Mouse (Mus musculus): ENCODE data around the gene Fscn1.

The Fscn1 gene

DNA sequence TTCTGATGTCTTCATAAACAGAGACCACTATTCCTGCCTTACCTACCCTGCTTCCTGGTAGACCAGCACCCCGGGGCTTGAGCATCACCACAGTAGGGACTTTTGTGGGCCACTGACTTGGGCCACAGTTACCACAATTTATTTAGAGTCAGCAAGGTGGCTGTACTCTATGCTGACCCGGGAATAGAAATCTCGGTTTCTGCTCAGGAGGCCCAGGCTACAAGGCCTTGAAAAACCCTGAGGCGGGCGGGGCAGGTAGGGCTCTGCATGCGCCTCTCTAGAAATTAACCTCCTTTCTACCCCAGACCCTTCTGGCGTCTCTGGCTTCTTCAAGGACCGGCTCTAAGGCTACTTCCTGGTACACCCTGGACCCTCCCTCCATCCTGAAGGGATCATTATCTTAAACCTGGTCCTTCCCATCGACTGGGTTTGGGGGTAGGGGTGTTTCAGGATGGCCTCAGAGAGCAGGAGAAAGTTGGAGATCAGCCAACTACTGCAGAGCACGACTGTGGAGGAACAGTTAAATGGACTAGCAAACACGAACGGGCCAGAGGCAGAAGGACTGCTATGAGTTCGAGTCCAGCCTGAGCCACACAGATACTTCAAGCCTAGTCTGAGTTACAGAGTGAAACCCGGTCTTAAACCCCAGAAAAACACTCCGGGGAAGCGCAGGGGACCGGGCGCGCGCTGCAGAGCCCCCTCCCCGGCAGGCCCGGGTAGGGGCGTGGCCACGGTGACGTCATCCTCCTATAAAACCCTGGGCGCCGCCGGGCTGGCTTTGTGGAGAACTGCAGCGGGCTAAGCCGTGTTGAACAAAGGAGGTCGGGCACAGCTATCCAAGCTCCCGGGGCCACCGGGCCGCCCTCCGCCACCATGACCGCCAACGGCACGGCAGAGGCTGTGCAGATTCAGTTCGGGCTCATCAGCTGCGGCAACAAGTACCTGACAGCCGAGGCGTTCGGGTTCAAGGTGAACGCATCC lies at the start of gene Fscn1:
Fscn1 (plus strand) TSS at position 768 of the 981 bp plus-strand sequence.
- peak; percentile 94 for DNase-seq (ENCODE audit: low read depth, low spot score)

DNA sequence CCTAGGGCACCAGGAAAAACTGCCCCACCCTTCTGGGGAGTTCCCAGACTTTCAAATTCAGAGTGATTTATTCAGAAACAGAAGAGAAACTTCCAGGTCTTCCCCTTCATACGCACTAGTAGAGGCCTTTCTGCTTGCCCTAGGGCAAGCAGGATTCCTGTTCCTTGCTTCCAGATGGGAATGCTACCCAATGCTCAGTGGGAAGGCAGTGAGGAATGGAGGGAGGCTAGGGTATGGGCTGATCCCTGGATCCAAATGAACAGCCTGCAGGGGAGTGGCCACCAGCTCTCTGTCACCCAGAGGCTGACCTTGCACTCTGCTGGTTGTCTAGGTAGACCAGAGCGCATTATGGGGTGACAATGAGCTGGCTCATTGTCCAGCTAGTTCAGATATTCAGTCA lies 48.5 kb upstream of the Fscn1 start:
- DNase-seq (ENCODE audit: low read depth, low spot score) = no peak

DNA sequence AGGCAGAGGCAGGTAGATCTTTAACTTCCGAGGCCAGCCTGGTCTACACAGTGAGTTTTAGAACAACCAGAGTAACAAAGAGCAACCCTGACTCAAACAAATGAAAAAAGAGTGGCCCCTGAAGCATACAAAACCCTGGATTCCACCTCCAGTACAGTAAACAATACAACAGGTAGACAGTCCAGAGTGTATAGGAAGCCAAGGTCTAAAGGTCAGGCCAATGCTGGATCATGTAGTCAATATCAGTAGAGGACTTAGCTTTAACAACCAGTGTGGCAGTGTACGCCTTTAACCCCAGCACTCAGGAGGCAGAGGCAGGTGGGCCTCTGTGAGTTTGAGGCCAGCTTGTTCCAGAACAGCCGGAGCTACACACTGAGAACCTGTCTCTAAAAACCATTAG lies 47.8 kb upstream of the Fscn1 start:
- DNase-seq (ENCODE audit: low read depth, low spot score) = no peak

DNA sequence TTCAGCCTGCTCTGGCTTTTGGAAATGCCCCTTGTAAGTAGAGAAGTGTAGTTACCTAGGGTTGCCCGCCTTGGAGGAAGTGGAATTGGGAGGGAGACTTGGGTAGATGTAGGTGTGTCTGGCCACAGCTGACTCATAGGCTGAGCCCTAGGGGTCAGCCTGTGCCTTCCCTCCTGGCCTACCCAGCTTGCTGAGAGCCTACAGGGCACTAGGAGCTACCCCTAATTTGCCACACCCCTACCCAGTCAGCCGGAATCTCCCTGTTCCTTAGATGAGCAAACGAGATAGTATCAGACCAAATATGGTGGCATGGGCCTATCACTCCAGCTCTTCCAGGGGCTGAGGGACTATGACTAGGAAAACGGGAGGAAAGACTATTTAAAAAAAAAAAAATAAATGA lies 47.4 kb upstream of the Fscn1 start:
- no peak for DNase-seq (ENCODE audit: low read depth, low spot score)

DNA sequence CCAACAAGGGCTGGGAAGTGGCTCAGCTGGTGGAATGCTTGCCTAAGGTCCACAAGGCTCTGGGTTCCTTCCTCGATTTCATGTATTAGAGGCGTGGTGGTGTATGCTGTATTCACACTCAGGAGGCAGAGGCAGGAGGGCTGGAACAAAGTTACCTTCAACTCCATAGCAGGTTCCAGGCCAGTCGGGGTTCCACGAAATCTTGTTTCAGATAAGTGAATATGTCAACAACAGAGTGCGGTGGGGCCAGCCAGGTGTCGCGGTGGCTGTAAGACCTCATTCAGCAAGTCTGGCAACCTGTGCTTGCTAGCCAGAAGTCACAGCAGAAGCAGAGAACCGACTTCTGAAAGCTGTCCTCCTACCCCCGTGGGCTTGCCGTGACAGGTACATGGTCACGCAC lies 44.9 kb upstream of the Fscn1 start:
- DNase-seq (ENCODE audit: low read depth, low spot score) = no peak

DNA sequence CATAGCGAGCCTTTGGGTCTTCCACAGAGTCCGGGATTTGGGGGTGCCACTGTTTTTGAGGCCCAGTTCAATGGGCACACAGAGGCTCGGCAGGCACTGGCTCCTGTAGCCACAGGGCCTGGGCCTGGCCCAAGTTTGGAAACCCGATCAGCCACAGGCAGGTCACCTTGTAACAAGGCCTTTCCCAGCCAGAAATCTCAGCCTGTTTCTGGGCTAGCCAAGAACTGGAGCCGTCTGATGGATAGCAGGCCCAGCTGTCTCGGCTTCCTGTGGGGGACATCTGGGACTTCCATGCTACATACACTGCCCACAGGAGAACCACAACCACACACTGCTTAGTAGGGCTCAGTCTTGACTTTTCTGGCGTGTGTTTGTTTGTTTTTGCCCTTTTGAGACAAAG lies 43.5 kb upstream of the Fscn1 start:
- no peak for DNase-seq (ENCODE audit: low read depth, low spot score)

DNA sequence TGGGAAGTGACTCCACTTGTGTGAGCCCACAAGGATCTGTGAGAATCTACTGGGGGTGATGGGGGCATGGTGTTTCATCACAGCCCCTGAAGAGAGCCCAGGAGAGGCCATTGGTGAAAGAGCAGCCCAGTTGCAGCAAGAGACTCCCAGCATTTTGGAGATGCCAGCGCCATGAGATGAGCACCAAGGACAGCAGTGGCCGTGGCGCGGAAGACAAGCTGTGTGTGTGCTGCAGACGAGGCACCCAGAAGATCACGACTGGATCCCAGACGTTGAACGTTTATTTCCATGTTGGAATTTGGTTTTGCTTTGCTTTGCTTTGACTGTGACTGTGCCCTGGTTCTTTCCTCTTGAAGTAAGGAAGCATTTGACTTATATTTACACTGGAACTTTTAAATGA lies 42.7 kb upstream of the Fscn1 start:
- no peak for DNase-seq (ENCODE audit: low read depth, low spot score)

DNA sequence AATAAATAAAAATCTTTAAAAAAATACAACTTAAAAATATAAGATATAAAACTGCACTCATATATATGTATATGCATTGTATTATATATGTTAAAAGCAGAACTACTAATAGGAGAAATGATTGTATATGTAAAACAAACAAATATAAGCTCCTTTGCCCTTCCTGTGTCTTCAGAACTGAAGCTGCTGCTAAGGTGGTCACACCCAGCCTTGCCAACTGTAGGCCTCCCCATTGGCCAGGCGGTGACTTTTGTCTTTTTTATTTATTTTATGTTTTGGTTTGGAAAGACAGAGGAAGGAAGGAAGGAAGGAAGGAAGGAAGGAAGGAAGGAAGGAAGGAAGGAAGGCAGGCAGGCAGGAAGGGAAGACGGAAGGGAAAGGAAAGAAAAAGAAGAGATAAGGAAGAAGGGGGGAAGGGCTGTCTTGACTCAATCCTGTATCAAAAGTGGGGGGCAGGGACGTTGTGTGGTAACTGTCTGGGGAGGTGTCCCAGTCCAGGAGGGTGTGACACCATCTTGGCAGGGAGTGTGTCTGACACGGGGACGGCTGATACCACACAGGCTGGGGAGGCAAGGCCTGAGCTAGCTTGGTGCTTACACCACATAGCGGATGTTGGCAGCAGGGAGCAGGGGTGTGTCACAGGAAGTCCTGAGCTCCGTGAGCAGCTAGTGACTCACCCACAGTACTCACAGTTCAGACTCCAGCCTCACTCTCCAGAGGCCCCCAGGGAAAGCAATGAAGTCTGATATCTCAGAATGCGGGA lies 39.7 kb upstream of the Fscn1 start:
- no peak for DNase-seq (ENCODE audit: low read depth, low spot score)

DNA sequence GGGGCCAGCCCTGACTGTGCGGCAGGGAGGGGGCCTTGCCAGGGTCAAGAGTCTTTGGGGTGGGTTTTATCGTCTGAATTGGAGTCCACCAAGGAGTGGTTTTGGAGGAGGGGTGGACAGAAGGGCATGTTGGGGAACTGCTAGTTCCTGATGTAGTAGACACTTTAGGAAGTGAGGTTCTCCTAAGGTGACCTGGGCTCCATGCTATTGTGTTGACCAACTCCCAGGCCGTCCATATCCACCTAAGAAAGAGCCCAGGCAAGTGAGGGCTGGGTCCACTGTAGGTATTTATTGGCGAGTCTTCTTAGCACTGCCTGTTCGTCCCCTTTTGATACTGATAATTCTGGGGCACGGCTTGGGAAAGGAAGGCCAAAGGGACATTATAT lies 39.1 kb upstream of the Fscn1 start:
- no peak for DNase-seq (ENCODE audit: low read depth, low spot score)

DNA sequence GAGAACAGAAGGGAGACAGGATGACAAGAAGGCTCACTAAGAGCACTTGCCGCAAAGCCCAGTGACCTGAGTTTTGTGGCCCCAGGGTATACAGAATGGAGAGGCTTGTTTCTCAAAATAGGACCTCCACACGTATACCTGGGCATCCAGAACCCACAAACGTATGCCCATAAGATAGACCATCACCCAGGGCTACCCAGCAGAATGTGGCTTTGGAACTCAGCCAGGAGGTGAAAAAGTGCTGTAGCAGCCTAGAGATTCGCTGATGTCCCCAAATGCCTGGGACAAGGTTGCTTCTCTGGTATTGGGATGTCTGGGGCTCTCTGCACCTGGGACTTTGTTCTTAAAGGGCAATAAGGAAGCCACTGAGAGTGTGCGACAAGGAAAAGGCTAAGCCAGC lies 37.9 kb upstream of the Fscn1 start:
- DNase-seq (ENCODE audit: low read depth, low spot score) = no peak

DNA sequence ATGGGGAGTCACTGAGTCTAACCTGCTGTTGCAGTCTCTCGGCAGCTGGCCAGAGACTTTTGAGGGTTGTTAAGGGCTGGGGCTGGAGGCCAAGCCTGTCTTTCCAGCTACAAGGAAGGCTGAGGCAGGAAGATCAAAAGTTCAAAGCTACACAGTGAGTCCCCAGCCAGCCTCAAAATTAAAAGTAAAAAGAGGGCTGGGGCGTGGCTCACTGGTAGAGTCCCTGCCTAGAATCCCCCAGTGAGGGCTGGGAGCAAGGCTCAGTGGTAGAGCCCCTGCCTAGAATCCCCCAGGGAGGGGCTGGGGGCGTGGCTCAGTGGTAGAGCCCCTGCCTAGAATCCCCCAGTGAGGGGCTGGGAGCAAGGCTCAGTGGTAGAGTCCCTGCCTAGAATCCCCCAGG lies 36.4 kb upstream of the Fscn1 start:
- DNase-seq (ENCODE audit: low read depth, low spot score) = no peak

DNA sequence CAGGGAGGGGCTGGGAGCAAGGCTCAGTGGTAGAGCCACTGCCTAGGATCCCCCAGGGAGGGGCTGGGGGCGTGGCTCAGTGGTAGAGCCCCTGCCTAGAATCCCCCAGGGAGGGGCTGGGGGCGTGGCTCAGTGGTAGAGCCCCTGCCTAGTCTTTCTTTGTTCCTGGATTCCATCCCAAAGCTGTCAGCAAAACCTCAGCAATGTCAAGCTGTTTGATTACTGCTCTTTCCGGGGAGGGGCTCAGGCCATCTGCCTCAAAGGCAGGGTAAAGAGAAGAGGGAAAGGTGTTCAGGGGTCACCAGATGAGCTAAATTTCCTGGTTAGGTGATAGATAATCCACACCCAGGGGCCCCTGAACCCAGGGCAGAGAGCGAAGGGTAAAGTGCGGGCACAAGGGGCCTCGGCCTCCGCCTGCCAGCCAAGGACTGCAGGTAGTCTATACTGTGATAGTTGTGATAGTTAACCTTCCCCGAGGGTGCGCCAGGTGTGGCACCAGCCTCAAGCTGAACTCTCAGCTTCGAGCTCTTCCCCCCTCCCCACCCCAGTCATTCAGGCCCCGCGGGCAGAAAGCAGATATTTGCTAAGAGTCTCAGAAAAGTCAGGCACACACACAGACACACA lies 35.7 kb upstream of the Fscn1 start:
- no peak for DNase-seq (ENCODE audit: low read depth, low spot score)

DNA sequence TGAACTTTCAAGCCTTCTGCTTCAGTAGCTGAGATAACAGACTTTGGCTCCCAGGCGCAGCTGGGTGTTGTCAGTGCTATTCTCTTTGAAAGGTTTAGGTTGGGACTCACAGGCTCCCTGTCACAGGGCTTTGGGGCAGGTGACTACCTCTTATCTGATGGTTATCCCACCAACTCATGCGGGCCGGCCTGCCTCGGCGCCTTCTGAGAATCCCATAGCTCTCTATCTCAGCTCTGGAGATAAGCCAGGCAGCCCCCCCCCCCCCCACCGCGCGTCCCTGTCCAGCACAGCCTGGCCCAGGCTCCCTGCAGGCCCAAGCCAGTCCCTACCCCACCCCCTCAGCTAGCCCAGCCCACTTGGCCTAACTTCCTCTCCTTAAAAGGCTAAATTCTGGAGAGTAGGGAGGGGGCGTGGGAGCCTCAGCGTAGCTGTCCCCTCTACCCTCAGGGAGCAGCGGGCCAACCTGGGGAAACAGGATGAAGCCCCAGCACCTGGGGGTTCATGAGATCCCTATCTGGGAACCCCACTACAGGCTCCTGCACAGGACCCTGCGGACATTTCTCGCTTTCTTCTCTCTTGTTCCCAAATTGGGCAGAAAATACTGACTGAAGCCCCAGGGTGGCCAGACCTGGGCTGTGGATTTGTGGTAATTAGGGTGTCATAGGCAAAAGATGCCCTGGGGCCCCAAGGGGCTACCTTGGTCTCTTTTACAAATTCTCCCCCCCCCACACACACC lies 33.8 kb upstream of the Fscn1 start:
- no peak for DNase-seq (ENCODE audit: low read depth, low spot score)

DNA sequence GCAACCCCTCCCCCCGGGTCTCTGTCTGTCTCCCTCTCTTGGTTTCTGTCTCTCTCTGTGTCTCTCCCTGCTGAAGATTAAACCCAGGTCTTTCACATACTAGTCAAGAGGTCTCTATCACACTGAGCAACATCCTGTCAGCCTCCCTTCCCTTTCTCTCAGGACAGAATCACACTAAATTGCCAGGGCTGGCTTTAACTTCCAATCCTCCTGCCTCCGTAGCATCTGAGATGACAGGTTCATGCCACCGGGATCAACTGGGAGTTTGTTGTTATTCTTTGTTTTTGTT lies 33.3 kb upstream of the Fscn1 start:
- no peak for DNase-seq (ENCODE audit: low read depth, low spot score)

DNA sequence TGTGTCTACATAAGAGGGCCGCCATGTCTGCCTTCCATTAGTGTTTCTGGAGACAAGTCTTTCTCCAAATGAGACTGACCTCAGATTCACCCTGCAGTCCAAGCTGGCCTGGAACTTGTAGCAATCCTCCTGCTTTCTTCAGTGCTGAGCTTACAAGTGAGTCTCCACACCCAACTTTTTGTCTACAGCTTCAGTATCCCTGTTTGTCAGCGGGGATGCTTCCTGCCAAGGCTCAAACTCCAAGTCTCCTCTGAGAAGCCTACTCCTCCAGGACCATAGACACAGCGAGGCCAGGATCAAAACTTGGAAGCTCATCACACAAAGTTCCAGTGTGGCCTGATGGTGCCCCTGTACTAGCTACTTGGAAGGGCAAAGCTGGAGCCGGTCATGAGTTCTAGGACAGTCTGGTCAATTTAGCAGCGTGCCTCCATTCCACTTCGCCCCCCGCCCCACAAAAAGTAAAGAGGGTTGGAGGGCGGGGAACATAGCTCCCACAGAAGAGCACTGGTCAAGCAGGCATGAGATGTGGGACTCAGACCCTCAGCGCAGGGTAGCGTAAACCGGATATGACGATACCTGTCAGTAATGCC lies 32.7 kb upstream of the Fscn1 start:
- no peak for DNase-seq (ENCODE audit: low read depth, low spot score)

DNA sequence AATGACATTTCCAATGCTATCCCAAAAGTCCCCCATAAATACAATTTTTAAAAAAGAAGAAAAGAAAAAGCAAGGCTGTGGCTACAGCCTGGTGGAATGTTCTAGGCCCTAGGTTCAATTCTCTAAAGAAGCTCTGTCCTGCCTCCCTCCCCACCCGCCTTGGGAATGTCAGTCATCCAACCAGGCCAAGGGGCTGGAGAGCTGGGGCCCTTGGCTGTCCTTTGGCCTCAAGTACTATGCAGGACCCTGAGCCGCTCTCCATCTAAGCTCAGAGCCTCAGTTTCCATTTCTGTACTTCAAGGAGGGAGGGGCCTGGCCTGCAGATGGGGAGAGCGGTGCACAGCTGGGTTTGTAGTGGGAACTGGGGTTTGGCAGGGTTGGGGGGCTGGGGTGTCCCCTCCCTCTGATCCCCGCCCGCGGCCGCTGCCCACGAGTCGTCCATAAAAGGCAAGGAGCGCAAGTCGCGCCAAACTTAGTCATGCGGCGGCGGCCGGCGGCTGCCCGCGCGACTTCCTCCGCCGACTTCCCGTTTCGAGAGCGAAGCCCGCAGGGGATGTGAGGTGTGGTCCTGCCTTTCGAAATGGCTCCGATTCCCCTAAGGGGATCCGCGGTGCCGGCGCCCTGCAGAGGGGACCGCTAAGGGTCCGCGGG lies 31.3 kb upstream of the Fscn1 start:
- DNase-seq (ENCODE audit: low read depth, low spot score) = peak; percentile 60

DNA sequence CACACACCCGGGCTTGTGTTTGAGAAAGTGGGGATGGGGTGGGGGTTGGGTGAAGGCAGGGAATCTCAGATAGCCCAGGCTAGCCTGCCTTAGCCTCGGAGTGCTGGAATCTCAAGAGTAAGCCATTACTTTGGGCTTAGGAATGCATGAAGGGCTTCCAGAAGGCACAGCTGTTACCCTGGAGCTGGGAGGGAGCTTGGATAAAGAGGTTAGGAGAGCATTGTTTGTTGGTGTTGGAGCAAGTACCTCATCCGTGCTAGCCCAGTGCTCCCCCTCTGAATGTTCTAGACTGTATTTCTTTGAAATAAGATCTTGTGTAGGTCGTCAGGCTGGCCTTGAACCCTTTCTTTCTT lies 30.8 kb upstream of the Fscn1 start:
- DNase-seq (ENCODE audit: low read depth, low spot score) = no peak

DNA sequence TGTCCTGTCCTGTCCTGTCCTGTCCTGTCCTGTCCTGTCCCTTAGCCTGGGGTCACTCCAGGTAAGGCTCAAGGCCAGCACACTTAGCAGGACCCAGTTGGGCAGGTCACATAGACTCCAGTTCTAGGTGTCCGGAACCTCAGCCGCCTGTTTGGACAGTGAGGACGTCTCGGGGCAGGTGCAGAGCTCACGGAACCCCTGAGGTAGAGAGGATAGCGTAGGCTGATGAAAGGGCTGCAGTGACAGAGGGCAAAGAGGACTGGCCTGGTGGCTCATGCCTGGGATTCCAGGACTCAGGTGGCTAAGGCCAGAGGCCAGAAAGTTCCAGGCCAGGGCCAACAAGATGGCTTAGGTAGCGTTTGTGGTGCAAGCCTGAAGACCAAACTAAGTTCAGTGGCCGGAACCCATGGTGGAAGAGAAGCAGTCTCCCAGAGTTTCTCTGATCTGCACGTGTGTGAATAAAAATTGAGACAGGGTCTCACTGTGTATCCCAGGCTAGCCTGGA lies 28.9 kb upstream of the Fscn1 start:
- DNase-seq (ENCODE audit: low read depth, low spot score) = no peak

DNA sequence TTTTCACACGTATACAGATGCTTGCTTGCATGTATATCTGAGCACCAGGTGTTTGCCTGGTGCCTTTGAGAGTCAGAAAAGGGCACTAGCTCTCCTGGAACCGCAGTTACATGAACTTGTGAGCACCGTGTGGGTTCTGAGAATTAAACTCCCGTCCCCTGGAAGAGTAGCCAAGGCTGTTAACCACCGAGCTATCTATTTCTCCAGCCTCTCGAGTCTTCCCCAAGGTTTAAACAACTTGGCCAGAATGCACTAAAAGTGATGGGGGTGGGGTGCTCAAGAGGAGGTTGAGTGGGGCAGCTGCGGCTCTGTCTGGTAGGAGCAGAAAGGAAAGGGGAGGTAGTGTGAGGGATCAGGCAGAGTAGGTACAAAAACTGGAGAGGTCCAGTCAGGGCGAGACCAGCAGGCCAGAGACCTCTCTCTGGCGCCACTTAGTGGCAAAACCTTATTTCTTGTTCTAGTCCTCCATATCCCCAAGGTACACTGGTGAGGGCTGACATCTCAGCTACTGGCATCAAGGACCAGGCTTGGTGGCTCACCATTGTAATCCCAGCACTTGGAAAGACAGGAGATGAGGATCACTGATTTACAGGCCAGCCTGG lies 28.0 kb upstream of the Fscn1 start:
- DNase-seq (ENCODE audit: low read depth, low spot score) = peak; percentile 80

DNA sequence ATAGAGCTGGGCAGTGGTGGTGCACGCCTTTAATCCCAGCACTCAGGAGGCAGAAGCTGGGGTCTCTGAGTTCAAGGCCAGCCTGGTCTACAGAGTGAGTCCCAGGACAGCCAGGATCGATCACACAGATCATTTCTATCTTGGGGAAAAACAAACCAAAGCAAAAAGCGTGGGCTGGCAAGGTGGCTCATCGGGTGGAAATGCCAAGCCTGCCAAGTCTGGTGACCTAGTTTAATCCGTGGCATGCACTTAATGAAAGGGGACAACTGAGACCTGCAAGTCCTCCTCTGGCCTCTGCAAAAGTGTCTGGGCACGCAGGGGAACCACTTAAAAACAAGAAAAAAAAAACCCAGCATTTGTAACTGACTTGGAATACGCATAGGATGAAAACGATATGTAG lies 27.4 kb upstream of the Fscn1 start:
- no peak for DNase-seq (ENCODE audit: low read depth, low spot score)
